Mouse (Mus musculus) layer of hippocampus, adult 8-10 months (tissue): ENCODE data around the gene Elob. TPM values are rescaled to one million over a fixed set of nuclear protein-coding genes. Genes with fewer than 3 reads are reported as not detected.
A peak's percentile ranks its signal among the peaks of the same experiment; 100 is the strongest.

Experiments used
- DNase-seq, 2 experiments: peaks; one replicate each; pipeline ENCODE4 v3.0.0; 2022; ENCODE audit warnings: low spot score in 2 of 2
- total RNA-seq, 4 experiments: library from RNA; stranded (reverse); gene quantifications; 2 replicates each; pipeline ENCODE4 v1.2.4; 2022

The Elob gene
- total RNA-seq: 100 to 1,000 TPM; 314 to 381 (median 345) TPM

- DNase-seq: peak; percentile 84 to 85
These were observed at the start of gene Elob for GRCm38 (mm10) chr17:23829064-23829619. Gene Elob (minus strand): TSS chr17:23829136.

GRCm38 (mm10) chr17:23877166-23877565 lies 48.2 kb upstream of the Elob start:
- DNase-seq: no peak

GRCm38 (mm10) chr17:23876741-23877140 lies 47.8 kb upstream of the Elob start:
- DNase-seq: peak; percentile 38 to 46

DNA sequence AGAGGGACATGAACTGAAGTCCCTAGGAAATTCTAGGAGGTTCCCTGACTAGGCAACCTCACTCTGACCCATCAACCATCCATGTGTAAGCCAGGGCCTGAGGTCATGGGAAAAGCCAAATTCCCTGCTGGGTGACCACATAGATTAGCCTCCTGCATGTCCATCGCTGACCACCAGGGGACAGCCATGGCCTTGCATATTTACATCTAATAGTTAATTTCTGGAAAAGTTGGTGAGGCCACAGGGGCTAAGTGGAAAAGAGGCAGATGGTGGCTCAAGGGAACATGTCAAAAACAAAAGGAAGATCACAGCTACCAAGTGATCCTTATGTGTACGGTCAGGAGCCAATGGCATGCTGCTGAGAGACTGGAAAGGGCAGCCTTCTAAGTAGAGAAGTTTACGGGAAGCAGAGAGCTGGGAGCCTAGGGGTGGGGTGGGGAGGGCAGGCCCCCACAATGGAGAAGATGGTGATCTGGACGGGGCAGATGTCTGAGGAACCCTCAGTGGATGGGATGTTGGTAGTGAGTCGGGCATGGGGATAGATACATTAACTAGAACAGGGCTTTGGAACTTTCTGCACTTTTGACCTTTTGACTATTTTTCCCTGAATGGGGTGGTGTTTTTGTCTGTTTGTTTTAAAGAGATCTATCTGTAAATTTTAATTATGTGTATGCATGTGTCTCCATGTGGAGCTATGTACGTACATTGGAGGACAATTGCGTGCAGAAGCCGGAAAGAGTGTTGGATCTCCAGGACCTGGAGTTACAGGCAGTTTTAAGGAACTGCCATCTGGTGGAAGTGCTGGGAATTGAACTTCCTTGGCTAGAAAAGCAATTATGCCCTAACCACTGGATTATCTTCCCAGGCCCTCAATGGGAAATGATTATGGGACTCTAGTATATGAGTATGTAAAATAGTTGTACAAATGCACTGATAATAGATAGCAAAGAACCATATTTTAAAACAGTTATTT lies 45.2 kb upstream of the Elob start:
- peak in 1 of 2 experiments; percentile 31 for DNase-seq

- DNase-seq: no peak
These were observed 39.6 kb upstream of the Elob start for GRCm38 (mm10) chr17:23868513-23868912.

GRCm38 (mm10) chr17:23867756-23868155 lies 38.8 kb upstream of the Elob start, which contains the start of gene Prss21:
Gene Prss21 (plus strand): TSS chr17:23868056.
- DNase-seq: no peak

- DNase-seq: no peak
These were observed 34.0 kb upstream of the Elob start for GRCm38 (mm10) chr17:23862926-23863325.

GRCm38 (mm10) chr17:23857913-23858312 lies 29.0 kb upstream of the Elob start:
- DNase-seq: no peak

DNA sequence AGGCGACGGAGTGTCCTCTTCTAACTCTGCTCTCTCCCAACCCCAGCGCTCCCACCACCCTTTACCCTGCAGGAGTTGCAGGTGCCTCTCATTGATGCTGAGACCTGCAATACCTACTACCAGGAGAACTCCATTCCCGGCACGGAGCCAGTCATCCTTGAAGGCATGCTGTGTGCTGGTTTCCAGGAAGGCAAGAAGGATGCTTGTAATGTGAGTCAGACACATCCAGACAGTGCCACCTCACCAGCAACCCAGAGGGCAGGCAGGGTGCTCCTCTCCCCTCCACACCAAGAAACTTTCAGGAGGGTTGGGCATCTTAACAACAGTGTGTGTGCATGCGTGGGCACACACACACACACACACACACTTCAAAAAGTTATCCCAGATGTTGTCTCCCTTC lies 28.3 kb upstream of the Elob start:
- DNase-seq: no peak

GRCm38 (mm10) chr17:23854229-23854765 lies 25.4 kb upstream of the Elob start:
- no peak for DNase-seq

DNA sequence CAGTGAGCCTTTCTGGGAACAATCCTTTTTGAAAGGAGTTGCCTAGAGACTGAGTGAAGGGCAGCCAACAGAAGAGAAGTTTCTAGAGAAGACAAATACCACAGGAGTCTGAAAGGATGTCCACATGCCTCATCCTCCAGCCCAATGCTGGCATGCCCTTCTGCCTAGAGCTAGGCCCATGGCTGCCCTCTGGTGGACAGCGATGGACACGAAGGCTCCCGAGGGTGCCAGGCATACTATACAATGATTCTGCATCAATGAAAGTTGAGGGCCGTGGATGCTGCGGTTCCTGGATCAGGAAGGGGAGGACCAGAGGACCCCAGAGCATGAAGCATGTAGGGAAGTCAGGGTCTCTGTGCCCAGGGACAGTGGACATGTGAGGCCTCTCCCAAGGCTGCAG lies 24.4 kb upstream of the Elob start:
- no peak for DNase-seq

DNA sequence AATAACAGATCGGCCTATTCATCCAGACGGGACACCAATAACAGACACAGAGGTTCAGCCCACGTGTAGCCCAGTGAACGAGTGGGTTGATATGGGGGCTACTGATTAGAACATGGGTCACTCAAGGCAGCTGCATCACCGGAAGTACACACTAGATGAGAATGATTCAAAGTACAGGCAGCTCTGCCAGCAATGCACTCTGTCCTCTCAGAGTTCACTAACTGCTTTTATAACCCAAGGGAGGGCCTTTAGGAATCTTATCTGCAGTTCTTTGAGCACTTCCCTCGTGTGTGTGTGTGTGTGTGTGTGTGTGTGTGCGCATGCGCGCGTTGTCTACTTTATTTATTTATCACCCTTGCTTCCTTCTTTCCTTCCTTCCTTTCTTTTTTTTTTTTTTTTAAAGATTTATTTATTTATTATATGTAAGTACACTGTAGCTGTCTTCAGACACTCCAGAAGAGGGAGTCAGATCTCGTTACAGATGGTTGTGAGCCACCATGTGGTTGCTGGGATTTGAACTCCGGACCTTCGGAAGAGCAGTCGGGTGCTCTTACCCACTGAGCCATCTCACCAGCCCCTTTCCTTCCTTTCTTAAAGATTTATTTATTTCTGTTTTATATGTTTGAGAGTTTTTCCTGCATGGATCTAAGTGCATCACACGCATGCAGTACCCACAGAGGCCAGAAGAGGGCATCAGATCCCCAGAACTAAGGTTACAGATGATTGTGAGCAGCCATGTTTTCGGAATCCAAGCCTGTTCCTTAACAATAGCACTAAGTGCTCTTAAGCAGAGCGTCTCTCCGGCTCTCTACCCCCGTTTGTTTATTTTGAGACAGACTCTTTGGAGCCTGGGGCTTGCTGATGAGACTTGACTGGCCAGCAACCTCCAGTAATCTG lies 22.2 kb upstream of the Elob start:
- DNase-seq: peak in 1 of 2 experiments; percentile 61

DNA sequence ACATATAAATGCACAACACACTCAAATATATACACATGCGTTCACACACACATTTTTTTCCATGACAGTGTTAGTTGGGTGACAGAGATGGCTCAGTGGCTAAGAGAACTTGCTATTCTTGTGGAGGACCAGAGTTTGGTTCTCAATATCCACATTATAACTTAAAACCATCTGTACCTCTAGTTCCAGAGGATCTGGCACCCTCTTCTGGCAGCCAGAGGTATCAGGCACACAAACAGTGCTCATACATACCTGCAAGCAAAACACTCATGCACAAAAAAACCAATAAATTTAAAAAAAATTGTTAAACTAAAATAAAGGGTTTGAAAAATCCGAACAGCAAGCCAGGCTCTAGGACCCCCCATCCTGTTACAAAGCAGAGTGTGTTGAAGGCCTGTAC lies 21.1 kb upstream of the Elob start:
- DNase-seq: no peak

DNA sequence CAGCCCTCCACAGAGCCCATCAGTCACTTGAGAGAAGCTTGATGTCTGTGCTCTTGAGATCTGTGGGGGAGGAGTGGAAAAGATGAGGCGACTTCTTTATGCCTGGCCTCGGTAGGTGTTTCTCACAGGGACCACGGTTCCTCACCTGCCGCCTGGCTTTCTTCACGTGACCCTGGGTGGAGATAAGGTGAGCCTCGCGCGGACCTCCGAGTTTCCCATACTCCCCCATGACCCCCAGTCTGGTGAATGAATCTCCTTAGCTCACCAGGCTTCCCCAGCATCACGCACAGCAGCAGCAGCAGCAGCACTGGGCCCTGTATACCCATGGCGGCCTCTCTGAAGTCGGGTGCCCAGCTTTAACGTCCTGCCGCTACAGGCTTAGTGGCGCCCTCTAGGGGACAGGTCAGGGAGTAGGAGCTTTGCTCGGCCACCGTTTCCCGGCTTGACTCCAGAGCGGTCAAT lies 14.9 kb upstream of the Elob start, which contains the start of the genes Prss32 and Prss41:
TSS of gene Prss32 (plus strand) at position 44 of the 462 bp plus-strand sequence.
TSS of gene Prss41 (minus strand) at position 361 of the 462 bp plus-strand sequence.
- peak in 1 of 2 experiments; percentile 40 for DNase-seq

GRCm38 (mm10) chr17:23843141-23843811 lies 14.3 kb upstream of the Elob start:
- no peak for DNase-seq

GRCm38 (mm10) chr17:23841145-23841544 lies 12.2 kb upstream of the Elob start:
- peak in 1 of 2 experiments; percentile 56 for DNase-seq

- DNase-seq: no peak
These were observed 7.2 kb upstream of the Elob start, which contains the start of gene Prss33 for GRCm38 (mm10) chr17:23836006-23836575. Gene Prss33 (minus strand): TSS chr17:23836056.

GRCm38 (mm10) chr17:23831201-23831600 lies 2.3 kb upstream of the Elob start:
- no peak for DNase-seq

DNA sequence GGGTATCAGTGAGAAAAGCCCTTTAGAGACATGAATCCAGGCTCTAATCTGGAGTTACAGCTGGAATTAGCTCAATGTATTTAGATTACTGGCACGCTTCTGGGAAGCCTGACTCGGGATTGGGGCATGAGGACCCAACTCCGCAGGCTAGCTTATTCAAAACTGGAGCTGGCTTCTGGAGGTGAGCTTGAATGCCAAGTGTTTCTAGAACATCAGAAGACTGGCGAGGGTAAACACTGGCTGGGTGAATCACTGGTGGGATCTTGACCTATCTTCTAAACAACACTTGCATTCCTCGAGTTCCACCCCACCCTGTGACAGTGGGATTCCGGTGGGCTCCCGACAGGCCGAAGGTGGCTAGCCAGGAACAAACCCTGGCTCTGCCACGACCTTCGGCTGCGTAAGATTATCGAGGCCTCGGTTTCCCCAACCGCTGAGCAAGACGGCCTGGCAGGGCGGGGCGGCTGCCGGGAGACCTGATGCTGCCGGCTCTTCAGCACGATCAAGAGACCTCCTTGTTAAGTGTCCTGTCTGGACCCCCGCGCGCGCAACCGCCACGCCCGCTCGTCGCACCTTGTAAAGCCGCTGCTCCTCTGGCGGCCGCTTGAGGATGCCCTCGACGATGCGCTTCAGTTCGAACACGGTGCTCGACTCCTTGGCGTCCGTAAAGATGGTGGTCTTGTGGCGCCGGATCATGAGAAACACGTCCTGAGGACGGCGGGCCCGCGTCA lies 500 bp downstream of the Elob start:
- DNase-seq: peak in 1 of 2 experiments; percentile 68
